Mouse (Mus musculus) MN1 (cell line): Measurements from ENCODE around the gene Kifc3.
A peak's percentile ranks its signal among the peaks of the same experiment; 100 is the strongest.
"Not testable (repeated sequence)": the region's sequence is repeated elsewhere in the genome, so short reads cannot be mapped to it uniquely, and the experiment has no call there.

Source experiments
- DNase-seq: peaks from one replicate; pipeline ENCODE4 v3.0.0-alpha.2; 2016; ENCODE audit warnings: low spot score

Gene Kifc3

GRCm38 (mm10) chr8:95202056-95202570 is 499 bp downstream of the Kifc3 start:
- no peak for DNase-seq

- DNase-seq, result no peak
These were observed 1.1 kb downstream of the Kifc3 start for GRCm38 (mm10) chr8:95201491-95201890.

DNA sequence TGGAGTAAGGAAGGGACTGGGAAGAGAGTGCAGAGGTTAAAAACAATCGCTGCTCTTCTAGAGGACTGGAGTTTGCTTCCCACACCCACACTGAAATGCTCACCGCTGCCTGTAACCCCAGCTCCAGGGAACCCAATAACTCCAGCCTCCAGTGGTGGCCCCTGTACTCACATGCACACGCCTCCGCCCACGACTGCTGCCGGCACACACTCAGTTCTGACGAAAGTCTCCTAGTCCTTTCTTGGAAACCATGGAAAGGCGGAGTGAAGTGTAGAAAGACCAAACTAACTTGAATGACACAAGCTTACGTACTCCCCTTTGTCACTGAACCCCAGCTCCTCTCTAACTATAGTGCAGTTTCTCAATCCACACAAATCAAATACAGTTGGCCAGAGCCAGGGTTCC is 2.6 kb downstream of the Kifc3 start:
- DNase-seq, result no peak

DNA sequence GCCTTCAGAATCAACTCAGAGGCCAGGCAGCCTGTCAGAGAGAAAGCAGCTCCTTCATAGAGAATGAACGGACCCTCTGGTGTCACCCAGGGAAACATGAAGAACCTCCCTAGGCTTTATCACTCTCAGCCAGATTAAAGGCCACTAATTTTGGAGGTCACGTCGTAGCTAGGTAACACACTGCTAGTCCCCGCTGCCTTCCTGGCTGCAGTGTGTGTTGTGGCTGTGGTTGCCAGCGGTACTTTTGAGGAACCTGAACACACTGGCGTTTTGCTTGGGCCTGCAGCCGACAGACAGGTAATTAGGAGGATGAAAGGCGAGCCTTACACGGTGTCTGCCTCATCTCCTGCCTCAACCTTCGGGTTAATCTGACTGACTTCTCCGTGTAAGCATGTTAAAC is 6.9 kb downstream of the Kifc3 start:
- no peak for DNase-seq

GRCm38 (mm10) chr8:95191497-95192175 is 11.0 kb downstream of the Kifc3 start:
- DNase-seq, result no peak

GRCm38 (mm10) chr8:95187579-95187978 is 15.0 kb downstream of the Kifc3 start:
- no peak for DNase-seq

DNA sequence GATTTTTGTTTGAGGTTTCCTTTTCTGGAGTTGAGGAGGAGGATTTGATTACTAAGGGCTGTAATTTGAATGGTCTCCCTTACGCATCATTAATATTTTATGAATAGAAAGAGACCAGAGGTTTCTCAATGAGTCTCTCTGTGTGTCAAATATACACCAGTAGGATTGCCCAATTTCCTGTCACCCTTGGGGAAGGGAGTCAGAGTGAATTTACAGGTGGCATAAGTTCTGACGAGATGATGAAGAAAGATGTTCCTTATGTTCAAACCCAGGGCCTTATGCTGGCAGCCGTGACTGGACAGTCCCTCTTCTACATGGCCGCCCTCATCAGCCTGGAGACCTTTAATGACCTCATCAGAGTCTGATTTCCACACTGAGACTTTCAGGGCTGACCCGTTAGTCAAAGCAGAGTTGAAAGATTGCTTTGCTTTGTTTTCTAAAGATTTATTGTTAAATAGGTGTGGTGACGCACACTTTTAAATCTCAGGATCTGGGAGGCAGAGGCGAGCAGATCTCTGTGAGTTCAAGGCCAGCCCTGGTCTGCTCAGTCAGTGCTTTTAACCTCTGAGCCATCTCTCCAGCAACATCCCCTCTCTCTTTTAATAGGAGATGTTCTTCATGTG is 16.6 kb downstream of the Kifc3 start:
- no peak for DNase-seq

GRCm38 (mm10) chr8:95185104-95185503 is 17.5 kb downstream of the Kifc3 start:
- DNase-seq, result no peak

- no peak for DNase-seq
These were observed 18.4 kb downstream of the Kifc3 start for GRCm38 (mm10) chr8:95184171-95184570.

DNA sequence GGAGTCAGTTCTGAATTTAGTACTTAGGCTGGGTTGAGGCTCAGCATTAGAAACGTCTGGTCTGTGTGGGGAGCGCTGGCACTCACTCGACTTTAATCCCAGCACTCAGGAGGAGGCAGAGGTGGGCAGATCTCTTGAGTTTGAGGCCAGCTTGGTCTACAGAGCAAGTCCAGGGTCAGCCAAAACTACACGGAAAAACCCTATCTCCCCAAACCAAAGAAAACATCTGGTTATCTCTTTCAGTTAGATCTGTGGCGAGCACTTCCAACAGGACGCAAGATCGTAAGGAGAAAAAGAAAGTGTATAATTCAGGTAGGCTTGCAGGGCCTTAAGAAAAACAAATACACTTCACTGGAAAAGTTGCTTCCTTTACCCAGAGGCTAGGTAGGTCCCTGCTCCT is 20.8 kb downstream of the Kifc3 start:
- no peak for DNase-seq

DNA sequence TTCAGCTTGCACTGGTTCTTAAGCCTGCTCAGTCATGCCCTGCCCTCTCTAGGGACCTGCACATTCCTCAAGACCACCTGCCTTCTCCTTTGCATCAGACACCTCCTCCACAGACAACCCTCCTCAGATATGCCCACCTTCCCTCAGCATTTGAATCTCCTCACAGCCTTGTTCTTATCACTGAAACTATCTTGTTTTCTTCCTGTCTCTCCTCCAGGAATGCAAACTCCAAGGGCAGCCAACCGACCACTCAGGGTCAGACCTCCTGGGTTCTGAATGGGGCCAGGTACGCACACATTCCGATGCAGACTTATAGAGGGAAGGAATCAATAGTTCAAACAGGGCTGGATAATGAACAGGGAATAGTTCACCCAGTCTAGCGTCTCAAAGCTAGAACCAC is 24.4 kb downstream of the Kifc3 start:
- no peak for DNase-seq

GRCm38 (mm10) chr8:95176985-95177384 is 25.6 kb downstream of the Kifc3 start:
- DNase-seq, result no peak

DNA sequence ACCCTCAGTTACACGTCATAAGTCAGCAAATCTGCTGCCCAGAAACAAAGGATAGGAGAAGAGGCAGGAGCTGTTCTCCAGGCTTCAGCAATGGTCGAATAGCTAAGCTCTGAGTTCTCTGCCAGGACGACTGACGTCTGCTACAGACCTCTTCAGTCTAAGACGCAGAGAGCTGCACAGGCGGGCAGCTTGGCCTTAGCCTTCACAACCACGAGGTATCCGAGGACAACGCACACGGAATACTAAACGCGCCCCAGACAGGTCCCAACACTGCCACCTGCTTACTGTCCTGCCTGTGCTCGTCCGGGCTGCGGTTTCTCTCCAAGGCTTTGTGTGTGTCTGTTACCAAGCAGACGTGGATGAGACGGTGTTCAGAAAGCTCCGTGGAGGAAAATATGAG is 26.8 kb downstream of the Kifc3 start:
- no peak for DNase-seq

- no peak for DNase-seq
These were observed 27.3 kb downstream of the Kifc3 start for GRCm38 (mm10) chr8:95175306-95175705.

DNA sequence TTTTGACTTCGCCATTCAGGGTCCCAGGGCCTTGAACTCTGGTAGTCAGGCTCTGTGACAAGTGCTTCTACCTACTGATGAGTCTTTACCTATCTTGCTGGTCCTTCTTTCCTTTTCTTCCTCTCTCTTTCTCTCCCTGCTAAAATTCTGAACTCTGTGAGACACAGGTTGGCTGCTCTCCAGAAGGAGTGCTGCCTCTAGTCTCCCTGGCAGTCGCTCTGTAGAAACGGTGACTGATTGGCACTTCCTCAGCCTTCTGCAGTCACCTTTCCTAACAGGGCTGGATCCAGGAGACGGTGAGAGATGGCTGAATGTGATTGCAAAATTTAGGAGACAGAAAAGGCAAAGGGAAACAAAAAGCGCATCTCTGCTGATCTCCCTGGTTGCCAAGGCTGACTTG is 30.2 kb downstream of the Kifc3 start:
- DNase-seq, result no peak

- DNase-seq, result no peak
These were observed 34.9 kb downstream of the Kifc3 start for GRCm38 (mm10) chr8:95167726-95168125.

GRCm38 (mm10) chr8:95166400-95166799 is 36.2 kb downstream of the Kifc3 start:
- no peak for DNase-seq

GRCm38 (mm10) chr8:95165923-95166322 is 36.7 kb downstream of the Kifc3 start:
- peak; percentile 53 for DNase-seq

DNA sequence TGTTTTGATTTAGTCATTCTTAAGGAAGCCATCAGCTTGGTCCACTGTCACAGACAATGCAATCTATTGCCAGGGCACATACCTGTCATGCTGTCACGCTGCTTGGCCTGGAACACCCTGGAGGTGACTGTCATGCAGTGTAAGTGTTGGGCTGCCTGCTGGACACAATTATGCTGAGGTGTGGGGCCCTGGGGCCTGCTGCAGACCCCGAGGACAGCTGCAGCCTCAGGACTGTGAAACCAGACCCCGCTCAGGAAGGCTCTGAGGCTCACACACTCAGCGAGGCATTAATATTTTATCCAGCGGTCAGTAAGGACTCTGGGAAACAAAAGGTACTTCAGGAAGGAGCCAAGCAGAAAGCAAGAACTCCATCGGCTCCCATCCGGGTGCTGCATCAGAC is 38.1 kb downstream of the Kifc3 start:
- no peak for DNase-seq

GRCm38 (mm10) chr8:95163969-95164368 is 38.6 kb downstream of the Kifc3 start:
- not testable (repeated sequence) for DNase-seq

DNA sequence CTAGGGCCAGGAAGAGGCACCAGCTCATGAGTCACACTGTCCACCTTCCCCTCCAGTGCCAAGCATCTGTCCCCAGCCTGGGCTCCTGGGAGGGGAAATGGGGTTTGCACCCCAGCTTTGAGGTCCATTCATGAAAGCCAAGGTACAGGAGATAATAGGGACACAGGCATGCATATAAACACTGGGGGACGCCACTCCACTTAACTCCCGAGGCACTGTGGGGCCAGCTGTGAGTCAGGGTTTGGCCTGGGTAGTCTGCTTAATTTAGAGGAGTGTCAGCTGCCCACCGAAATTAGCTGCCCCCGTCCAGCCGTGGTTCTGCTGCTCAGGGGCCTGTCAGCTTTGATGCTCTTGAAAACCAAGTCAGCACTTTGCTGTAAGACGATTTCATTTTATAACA is 39.8 kb downstream of the Kifc3 start:
- no peak for DNase-seq

DNA sequence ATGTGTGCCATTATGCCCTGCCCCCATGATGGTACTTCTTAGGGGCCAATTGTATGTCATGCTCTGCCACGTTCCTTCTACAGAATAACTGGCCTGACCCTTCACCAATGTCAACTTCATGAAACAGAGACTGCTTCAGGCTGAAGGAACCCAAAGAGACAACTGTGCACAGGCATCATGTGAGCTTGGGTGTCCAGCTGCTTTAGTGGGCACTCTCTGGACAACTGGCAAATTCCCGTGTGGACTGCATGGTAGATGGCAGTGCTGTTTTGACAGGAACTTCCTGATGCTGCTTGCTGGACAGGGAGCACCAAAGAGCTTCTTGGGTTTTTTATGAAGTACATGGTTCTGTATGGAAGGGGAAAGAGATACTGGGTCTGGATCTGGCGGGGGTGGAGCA is 43.3 kb downstream of the Kifc3 start:
- DNase-seq, result no peak

DNA sequence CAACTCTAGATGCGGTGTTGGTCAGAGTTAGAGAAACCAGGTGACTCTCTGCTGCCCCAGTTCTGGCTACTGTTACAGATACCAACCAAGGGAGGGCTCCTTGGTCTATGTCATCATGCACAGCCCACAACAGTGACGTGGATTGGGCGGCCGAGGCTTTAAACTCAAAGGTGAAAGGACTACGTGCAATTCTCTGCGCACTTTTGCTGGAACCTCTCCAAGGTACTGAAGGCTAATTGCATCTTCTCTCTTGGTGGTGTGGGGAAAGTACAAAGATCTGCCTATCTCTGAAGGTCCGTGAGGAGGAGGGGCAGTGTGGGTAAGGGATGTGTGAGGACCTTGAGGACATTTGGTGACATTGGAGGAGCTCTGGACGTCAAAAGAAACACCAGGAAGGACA is 44.0 kb downstream of the Kifc3 start:
- no peak for DNase-seq

- no peak for DNase-seq
These were observed 45.5 kb downstream of the Kifc3 start for GRCm38 (mm10) chr8:95157145-95157544.
